Mouse (Mus musculus) lung, postnatal 0 days (tissue): ENCODE measurements around the gene Larp1. TPM values are rescaled to one million over a fixed set of nuclear protein-coding genes. Genes with fewer than 3 reads are reported as not detected.

ENCODE experiments used
- ATAC-seq: fragments of 200-750 bp; cut with Nextera tagmentation; 2 replicates; pipeline ENCODE4 v1.8.0; 2017; ENCODE audit warnings: moderate library complexity
- DNase-seq: peaks from one replicate; pipeline ENCODE4 v3.0.0-alpha.2; 2016; ENCODE audit warnings: low spot score
- H3K27ac ChIP-seq: fragments of 300-500 bp; sonication (generic); 2 replicates; pipeline ENCODE4 v1.5.1; 2014; ENCODE audit warnings: antibody characterized with exemption, mild to moderate bottlenecking, low read length, mixed read lengths
- H3K27me3 ChIP-seq: fragments of 300-500 bp; sonication (generic); replicated peaks from 2 replicates; pipeline ENCODE4 v1.6.1; 2014; ENCODE audit warnings: low read length, mixed read lengths; ENCODE audit not compliant: insufficient read depth
- H3K36me3 ChIP-seq: fragments of 300-500 bp; sonication (generic); 2 replicates; pipeline ENCODE4 v1.6.1; 2014; ENCODE audit warnings: low read length, mixed read lengths; ENCODE audit not compliant: insufficient read depth
- H3K4me1 ChIP-seq: fragments of 300-500 bp; sonication (generic); 2 replicates; pipeline ENCODE4 v1.6.1; 2014; ENCODE audit warnings: antibody characterized with exemption, low read depth, low read length, mixed read lengths; ENCODE audit not compliant: insufficient read depth
- H3K4me2 ChIP-seq: fragments of 300-500 bp; sonication (generic); replicated peaks from 2 replicates; pipeline ENCODE4 v1.6.1; 2014; ENCODE audit warnings: low read depth, mild to moderate bottlenecking, low read length, moderate library complexity, mixed read lengths
- H3K4me3 ChIP-seq: fragments of 300-500 bp; sonication (generic); 2 replicates; pipeline ENCODE4 v1.5.1; 2014; ENCODE audit warnings: low read depth, low read length
- H3K9ac ChIP-seq: fragments of 300-500 bp; sonication (generic); replicated peaks from 2 replicates; pipeline ENCODE4 v1.6.1; 2014; ENCODE audit warnings: low read depth, mild to moderate bottlenecking
- H3K9me3 ChIP-seq: fragments of 300-500 bp; sonication (generic); 2 replicates; pipeline ENCODE4 v1.6.1; 2016; ENCODE audit warnings: low read length, mixed read lengths
- CTCF ChIP-seq: IDR thresholded peaks from 2 replicates; pipeline ENCODE4 v1.5.1; 2016; ENCODE audit warnings: antibody characterized with exemption, mild to moderate bottlenecking
- EP300 ChIP-seq: IDR thresholded peaks from 2 replicates; pipeline ENCODE4 v1.6.1; 2016; ENCODE audit warnings: antibody characterized with exemption, mild to moderate bottlenecking, control low read depth
- WGBS: fragments of 180-500 bp; shearing (Covaris S2); extraction: QIAGEN DNeasy Blood & Tissue Kit; methylation state at CpG from one replicate; pipeline ENCODE4 v1.1.7; 2014; 5-methylcytosine and 5-hydroxymethylcytosine counted together
- polyA plus RNA-seq: library from polyadenylated mRNA; unstranded; fragments of >200 nt; fragmentation: Nextera tagmentation; extraction: Ambion mirVana; gene quantifications from 2 replicates; pipeline ENCODE4 v1.2.1, GENCODE M21; 2015

Gene Larp1
- polyA plus RNA-seq, 1 experiment from 2014 or later, result 10.3 TPM

DNA sequence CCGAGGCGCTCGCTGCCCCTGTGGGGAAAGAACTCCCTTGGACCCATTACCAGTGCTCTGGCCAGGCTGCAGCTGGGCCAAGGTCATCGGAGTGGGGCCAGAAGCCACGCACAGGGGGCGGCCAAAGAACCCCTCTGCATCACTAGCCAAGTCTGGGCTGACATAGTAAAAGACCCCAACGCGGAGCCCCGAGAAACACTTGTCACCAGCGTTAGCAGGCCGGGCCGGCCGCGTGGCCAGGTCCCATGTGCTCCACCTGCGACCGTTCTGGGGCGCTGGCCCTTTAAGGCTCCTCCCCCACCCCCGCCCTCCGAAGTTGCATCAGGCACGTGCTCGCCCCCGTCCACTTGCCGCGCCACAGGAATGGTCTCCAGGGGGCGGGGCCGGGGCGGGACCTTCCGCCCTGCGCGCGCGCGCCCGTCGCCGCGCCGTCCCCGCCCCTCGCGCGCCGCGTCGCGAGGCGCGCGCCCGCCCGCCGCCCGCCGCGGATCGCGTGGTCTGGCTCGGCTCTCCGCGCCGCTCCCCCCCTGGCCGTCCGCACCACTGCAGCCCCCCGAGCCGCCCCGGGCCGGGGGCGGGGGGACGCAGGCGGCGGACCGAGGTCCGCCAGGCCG is 320 bp upstream of the Larp1 start:
- no peaks in the 10 kb centered on the region for H3K9me3 ChIP-seq
- H3K4me2 ChIP-seq, result peak overlapping the region; percentile 81
- H3K4me3 ChIP-seq, result peak overlapping the region; percentile 84
- H3K4me1 ChIP-seq, result peaks cover 14% of the 10 kb centered on the region
- H3K27ac ChIP-seq, result peak overlapping the region; percentile 94
- ATAC-seq (peak; percentile 89), DNase-seq (peak; percentile 94)
- H3K36me3 ChIP-seq, result no peaks in the 10 kb centered on the region
- under 1% methylated on average over 29 of the region's 74 CpGs for WGBS
- no peaks in the 10 kb centered on the region for H3K27me3 ChIP-seq
- no peak; the same call in 1 of the 2 replicates for TF ChIP-seq CTCF
- H3K9ac ChIP-seq, result peak overlapping the region; percentile 86

DNA sequence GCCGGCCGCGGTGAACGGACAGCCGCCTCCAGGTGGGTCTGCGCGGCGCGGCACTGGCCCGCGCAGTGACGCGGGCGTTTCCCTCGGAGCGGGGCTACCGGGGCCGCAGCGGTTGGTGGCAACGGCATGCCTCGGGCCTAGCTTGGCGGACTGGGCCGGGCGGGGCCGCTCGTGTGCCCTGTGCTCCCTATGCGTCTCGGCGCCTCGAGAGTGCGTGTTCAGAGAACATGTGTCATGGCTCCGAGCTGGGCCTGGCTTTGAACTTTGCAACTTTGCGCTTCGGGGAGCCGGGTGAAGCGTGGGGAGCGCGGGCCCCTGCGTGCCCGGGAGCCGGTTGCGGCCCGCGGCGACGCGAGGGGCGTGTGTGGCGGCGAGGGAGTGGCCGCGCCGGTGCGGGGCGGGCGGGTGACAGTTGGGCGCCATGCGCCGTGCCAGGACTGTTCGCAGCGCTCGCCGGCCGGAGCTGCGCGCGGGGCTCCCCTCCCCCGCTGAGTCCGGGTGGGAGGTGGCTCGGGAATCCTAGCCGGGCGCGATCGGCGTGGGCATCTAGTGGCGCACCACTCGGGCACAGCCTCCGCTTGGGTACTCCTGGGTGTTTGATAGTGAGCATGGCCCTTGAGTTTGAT is 765 bp downstream of the Larp1 start:
- peak overlapping the region; percentile 84 for H3K4me3 ChIP-seq
- no peaks in the 10 kb centered on the region for H3K9me3 ChIP-seq
- H3K27ac ChIP-seq, result peak overlapping the region; percentile 94
- peak overlapping the region; percentile 81 for H3K4me2 ChIP-seq
- peak; percentile 76 for DNase-seq
- WGBS, result under 1% methylated on average over 67 of the region's 78 CpGs
- H3K4me1 ChIP-seq, result peaks cover 14% of the 10 kb centered on the region
- H3K27me3 ChIP-seq, result no peaks in the 10 kb centered on the region
- ATAC-seq, result peak; percentile 67
- H3K36me3 ChIP-seq, result no peaks in the 10 kb centered on the region
- peak overlapping the region; percentile 86 for H3K9ac ChIP-seq
- TF ChIP-seq CTCF, result no peak

DNA sequence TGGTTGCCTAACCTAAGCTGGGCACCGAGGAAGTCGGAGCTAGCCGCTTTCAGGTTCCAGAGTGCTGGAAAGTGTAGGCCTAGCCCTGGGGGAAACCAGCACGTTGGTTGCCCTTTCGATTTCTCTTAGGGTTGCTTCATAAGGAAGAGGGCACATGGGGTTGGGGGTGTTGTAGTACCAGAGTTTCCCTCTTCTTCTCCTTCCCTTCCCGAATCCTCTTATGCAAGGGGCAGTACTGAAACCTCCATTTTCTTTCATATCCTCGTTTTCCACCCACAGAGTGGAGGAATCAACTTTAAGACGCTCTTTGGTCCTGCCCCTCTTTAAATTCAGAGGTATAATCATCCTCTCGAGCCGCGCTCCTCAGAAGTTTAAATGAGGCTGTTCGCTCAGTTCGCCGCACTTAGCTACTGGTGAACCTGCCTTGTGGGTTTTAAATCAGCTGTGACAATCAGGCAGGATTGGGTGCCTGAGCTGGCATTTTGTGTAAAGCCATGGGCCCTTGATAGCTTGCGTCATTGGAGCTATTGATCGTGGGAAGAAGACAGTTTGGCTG is 1.4 kb downstream of the Larp1 start:
- H3K27ac ChIP-seq, result peak overlapping the region; percentile 94
- peak overlapping the region; percentile 84 for H3K4me3 ChIP-seq
- no peaks in the 10 kb centered on the region for H3K27me3 ChIP-seq
- DNase-seq, result peak; percentile 77
- peaks cover 17% of the 10 kb centered on the region for H3K4me1 ChIP-seq
- no peaks in the 10 kb centered on the region for H3K9me3 ChIP-seq
- peak overlapping the region; percentile 81 for H3K4me2 ChIP-seq
- no peak for TF ChIP-seq EP300
- TF ChIP-seq CTCF, result no peak
- ATAC-seq, result no peak
- no peaks in the 10 kb centered on the region for H3K36me3 ChIP-seq
- 1% methylated on average over 16 of the region's 16 CpGs for WGBS
- H3K9ac ChIP-seq, result peak overlapping the region; percentile 86

DNA sequence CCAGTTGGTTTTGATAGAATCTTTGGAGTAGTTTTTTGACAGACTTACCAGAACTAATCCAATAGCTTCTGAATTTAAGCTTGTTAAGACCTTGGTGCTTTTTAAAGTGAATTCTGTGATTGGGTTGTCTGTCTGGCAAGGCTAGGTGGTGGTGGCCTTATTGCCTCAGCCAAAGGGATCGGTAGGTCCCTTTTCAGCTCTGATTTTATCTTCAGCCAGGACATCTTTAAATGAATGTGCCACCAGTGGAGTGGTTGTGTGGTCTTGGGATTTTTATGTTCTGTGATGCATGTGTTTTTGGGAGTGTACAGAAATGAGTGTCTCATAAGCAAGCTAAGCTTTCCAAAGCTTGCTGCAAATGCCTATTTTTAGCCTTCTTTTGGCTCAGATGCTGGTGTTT is 2.1 kb downstream of the Larp1 start:
- Histone ChIP-seq H3K36me3 (no peaks in the 10 kb centered on the region), H3K4me1 (peaks cover 17% of the 10 kb centered on the region), H3K27me3 (no peaks in the 10 kb centered on the region), H3K4me3 (peak overlapping the region; percentile 84; the same call in 1 of the 2 replicates), H3K9ac (0 out of 2 replicates have a peak overlapping the region, but pooled peaks have one; percentile 86), H3K27ac (peak overlapping the region; percentile 94), H3K4me2 (peak overlapping the region; percentile 81), H3K9me3 (no peaks in the 10 kb centered on the region)
- no peak for ATAC-seq
- WGBS, result 15% methylated on average over 1 of the region's 1 CpGs
- TF ChIP-seq EP300, result no peak
- TF ChIP-seq CTCF, result no peak
- peak; percentile 23 for DNase-seq

DNA sequence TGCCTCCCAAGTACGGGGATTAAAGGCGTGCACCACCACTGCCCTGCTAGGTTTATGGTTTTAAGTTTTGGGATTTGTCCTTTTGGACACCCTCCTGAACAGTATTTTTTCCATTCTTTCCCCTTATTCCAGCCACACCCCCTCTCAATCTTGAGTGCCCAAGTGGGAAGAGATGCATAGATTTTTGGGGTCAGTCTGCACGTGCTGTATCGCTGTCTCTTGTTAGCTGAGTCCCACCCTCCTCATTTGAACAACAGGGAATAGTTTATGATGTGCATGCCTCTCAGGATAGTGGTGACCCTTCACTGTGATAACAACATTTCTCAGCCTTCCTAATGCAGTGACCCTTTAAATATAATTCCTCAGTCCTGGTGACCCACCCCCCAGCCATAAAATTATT is 2.9 kb downstream of the Larp1 start:
- 61% methylated on average over 4 of the region's 4 CpGs for WGBS
- H3K27ac ChIP-seq, result no peak overlapping the region
- no peaks in the 10 kb centered on the region for H3K27me3 ChIP-seq
- H3K36me3 ChIP-seq, result no peaks in the 10 kb centered on the region
- H3K4me2 ChIP-seq, result peak overlapping the region; percentile 81; the same call in 1 of the 2 replicates
- H3K4me1 ChIP-seq, result peaks cover 26% of the 10 kb centered on the region
- H3K4me3 ChIP-seq, result no peak overlapping the region
- no peaks in the 10 kb centered on the region for H3K9me3 ChIP-seq
- ATAC-seq (no peak), DNase-seq (no peak)
- H3K9ac ChIP-seq, result no peak overlapping the region
- no peak for TF ChIP-seq EP300
- TF ChIP-seq CTCF, result no peak

DNA sequence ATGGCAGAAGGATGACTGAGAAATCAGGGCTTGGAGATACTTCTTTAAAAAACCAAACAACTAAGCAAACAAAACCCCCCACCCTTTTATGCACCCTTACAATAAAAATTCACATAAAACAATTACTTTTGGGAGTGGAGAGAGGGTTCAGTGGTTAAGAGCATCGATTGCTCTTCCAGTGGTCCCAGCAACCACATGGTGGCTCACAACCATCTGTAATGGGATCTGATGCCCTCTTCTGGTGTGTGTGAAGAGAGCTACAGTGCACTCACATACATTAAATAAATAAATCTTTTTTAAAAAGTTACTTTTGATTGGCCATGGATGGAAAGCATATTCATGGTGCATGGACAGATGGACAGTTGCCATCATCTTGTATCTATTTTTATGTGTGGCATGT is 3.8 kb downstream of the Larp1 start:
- peak; percentile 28 for TF ChIP-seq CTCF
- no peak for TF ChIP-seq EP300
- Histone ChIP-seq H3K27me3 (no peaks in the 10 kb centered on the region), H3K36me3 (no peaks in the 10 kb centered on the region), H3K27ac (no peak overlapping the region), H3K4me3 (no peak overlapping the region), H3K9me3 (no peaks in the 10 kb centered on the region), H3K4me1 (peaks cover 33% of the 10 kb centered on the region), H3K9ac (no peak overlapping the region), H3K4me2 (no peak overlapping the region)
- 95% methylated on average over 1 of the region's 1 CpGs for WGBS
- DNase-seq (no peak), ATAC-seq (no peak)
